7 mouse cellular contexts compared by ENCODE assay signal in genomic region chr3:90051441-90052350, GRCm38 (mm10). TPM values are rescaled to one million over a fixed set of nuclear protein-coding genes. Genes with fewer than 3 reads are reported as not detected.
DNase-seq lines count a peak whose midpoint lies in the region.

TSS of gene 4933434E20Rik (plus strand) at chr3:90051636.

- peaks cover 39% of the 10 kb centered on the region for H3K36me3 ChIP-seq in hindbrain, embryonic 10.5 days

- H3K9me3 ChIP-seq in hindbrain, embryonic 10.5 days: no peaks in the 10 kb centered on the region

- under 1% methylated on average over 43 of the region's 43 CpGs for WGBS in hindbrain, embryonic 10.5 days

- H3K4me3 ChIP-seq in hindbrain, embryonic 10.5 days: peak within 1 kb of the TSS; percentile 95

- peak within 1 kb of the TSS; percentile 98 for H3K27ac ChIP-seq in hindbrain, embryonic 10.5 days

- no peaks in the 10 kb centered on the region for H3K27me3 ChIP-seq in hindbrain, embryonic 10.5 days (ENCODE audit: insufficient read depth, poor library complexity, severe bottlenecking)

- DNase-seq in NIH3T3 (ENCODE audit: low read depth): peak; percentile 83
- peak; percentile 60 for DNase-seq in c-Kit-positive CD71-negative TER-119-negative erythroid progenitor cells, embryonic 14.5 days (ENCODE audit: low read depth)
- DNase-seq in frontal cortex, postnatal 10 days (ENCODE audit: low spot score in 2 of 2): peak; percentile 37 to 52
- DNase-seq in hindbrain, embryonic 10.5 days (ENCODE audit: low spot score): peak; percentile 71
- peak; percentile 28 for DNase-seq in left cerebral cortex, adult 11 months (ENCODE audit: low spot score)
- DNase-seq in lung, postnatal 36 days: peak; percentile 47
- peak; percentile 67 for DNase-seq in retina, embryonic 14.5 days (ENCODE audit: low spot score)

- H3K4me1 ChIP-seq in hindbrain, embryonic 10.5 days (replicated peaks): peaks cover 32% of the 10 kb centered on the region

RNA-seq across cellular contexts. Expression of gene 4933434E20Rik, which starts in this region (rescaled TPM):
- 219 and 222 TPM in 2 replicates for polyA plus RNA-seq in hindbrain, embryonic 10.5 days (2016; fragmentation: Nextera tagmentation; extraction: Ambion mirVana)

Comparison
In these comparisons a context has a peak if more than half of its experiments do, and no peak if none do; other contexts are left out.
1. Peak in every context shown above with its lines: DNase-seq, H3K4me3 ChIP-seq and H3K27ac ChIP-seq.
2. DNase-seq: peak in every context shown above with its lines; median percentile 83 in NIH3T3; 71 in hindbrain, embryonic 10.5 days; 67 in retina, embryonic 14.5 days; 60 in c-Kit-positive CD71-negative TER-119-negative erythroid progenitor cells, embryonic 14.5 days; 47 in lung, postnatal 36 days; 44 in frontal cortex, postnatal 10 days; 28 in left cerebral cortex, adult 11 months.